9 mouse cellular contexts compared by ENCODE assay signal in genomic region chr7:98704276-98704675, GRCm38 (mm10). TPM values are rescaled to one million over a fixed set of nuclear protein-coding genes. Genes with fewer than 3 reads are reported as not detected.
DNase-seq lines count a peak whose midpoint lies in the region; ATAC-seq and TF ChIP-seq lines count a peak whose summit lies in the region.
"Had no signal": no experiment of that assay in that cellular context is flagged by ENCODE, and none has a peak within 500 bp of the region (broad histone marks: within the 10 kb centered on the region; RNA-seq: fewer than 3 reads in every experiment).

No protein-coding gene starts in this region.

- H3K36me3 ChIP-seq in embryonic facial prominence, embryonic 15.5 days = no peaks in the 10 kb centered on the region
- no peaks in the 10 kb centered on the region for H3K36me3 ChIP-seq in intestine, embryonic 16.5 days (ENCODE audit: control insufficient read depth, insufficient read depth, low read length)
- no peaks in the 10 kb centered on the region for H3K36me3 ChIP-seq in myocyte (ENCODE audit: control insufficient read depth, insufficient read depth)

- H3K9me3 ChIP-seq in embryonic facial prominence, embryonic 15.5 days (replicated peaks) = no peaks in the 10 kb centered on the region
- H3K9me3 ChIP-seq in intestine, embryonic 16.5 days (ENCODE audit: control insufficient read depth, low read length) = no peaks in the 10 kb centered on the region

- no peak for ATAC-seq in embryonic facial prominence, embryonic 15.5 days (ENCODE audit: insufficient number of reproducible peaks, low FRiP score, low TSS enrichment, low read depth)
- ATAC-seq in intestine, embryonic 16.5 days = no peak

- peak overlapping the region; percentile 76 for H3ac ChIP-seq in myocyte (ENCODE audit: control insufficient read depth, insufficient read length)

- no peak for TF ChIP-seq POLR2A in myocyte (IDR thresholded peaks at IDR 0.05; ENCODE audit: insufficient read length, low read depth)

- no peak for DNase-seq in layer of hippocampus, adult 2 months (ENCODE audit: low spot score in 2 of 2)
- no peak for DNase-seq in layer of hippocampus, adult 9-11 months
- DNase-seq in MN1 (ENCODE audit: low spot score) = no peak
- no peak for DNase-seq in embryo, embryonic 10.5 days (ENCODE audit: low spot score)
- no peak for DNase-seq in right cerebral cortex, adult 18-20 months
- DNase-seq: lung, postnatal 10 days had no signal

- WGBS in embryonic facial prominence, embryonic 15.5 days = 56% methylated on average over 5 of the region's 5 CpGs
- 59% methylated on average over 5 of the region's 5 CpGs for WGBS in intestine, embryonic 16.5 days

- peak overlapping the region; percentile 99 for H3K4me3 ChIP-seq in layer of hippocampus, adult 2 months
- H3K4me3 ChIP-seq in embryonic facial prominence, embryonic 15.5 days (replicated peaks) = peak overlapping the region; percentile 89
- H3K4me3 ChIP-seq in intestine, embryonic 16.5 days (ENCODE audit: low read length) = peak overlapping the region; percentile 98
- peak overlapping the region; percentile 67 for H3K4me3 ChIP-seq in myocyte

- H3K27me3 ChIP-seq in embryonic facial prominence, embryonic 15.5 days = no peaks in the 10 kb centered on the region
- no peaks in the 10 kb centered on the region for H3K27me3 ChIP-seq in intestine, embryonic 16.5 days (replicated peaks; ENCODE audit: control insufficient read depth, insufficient read depth, low read length)
- H3K27me3 ChIP-seq in myocyte (ENCODE audit: control insufficient read depth, insufficient read depth, insufficient read length) = no peaks in the 10 kb centered on the region

- TF ChIP-seq CTCF in layer of hippocampus, adult 2 months (conservative IDR thresholded peaks at IDR 0.05) = no peak

- 0 out of 2 replicates have a peak overlapping the region, but pooled peaks have one; percentile 94 for H3K27ac ChIP-seq in layer of hippocampus, adult 2 months
- no peak overlapping the region for H3K27ac ChIP-seq in embryonic facial prominence, embryonic 15.5 days (replicated peaks)
- H3K27ac ChIP-seq in intestine, embryonic 16.5 days (ENCODE audit: low read length) = no peak overlapping the region

- peaks cover 59% of the 10 kb centered on the region for H3K79me2 ChIP-seq in myocyte (ENCODE audit: control insufficient read depth, insufficient read depth)

- H3K4me1 ChIP-seq in embryonic facial prominence, embryonic 15.5 days = peaks cover 25% of the 10 kb centered on the region
- peaks cover 13% of the 10 kb centered on the region for H3K4me1 ChIP-seq in intestine, embryonic 16.5 days (ENCODE audit: control insufficient read depth, insufficient read depth, low read length)

- H3K9ac ChIP-seq in embryonic facial prominence, embryonic 15.5 days = no peak overlapping the region; the same call in 1 of the 2 replicates
- H3K9ac ChIP-seq in intestine, embryonic 16.5 days (ENCODE audit: low read depth, low read length) = peak overlapping the region; percentile 95

- H3K4me2 ChIP-seq in embryonic facial prominence, embryonic 15.5 days (replicated peaks) = peak overlapping the region; percentile 51
- H3K4me2 ChIP-seq in intestine, embryonic 16.5 days (ENCODE audit: low read depth, low read length) = peak overlapping the region; percentile 91
- peak overlapping the region; percentile 86 for H3K4me2 ChIP-seq in myocyte (ENCODE audit: low read depth)

TF ChIP-seq in myocyte, 11 proteins besides CTCF, POLR2A, EP300 and RAD21:
- no peak for TF ChIP-seq POLR2AphosphoS2 (IDR thresholded peaks at IDR 0.05; ENCODE audit: insufficient read length, low read depth)
- no peak for TF ChIP-seq MAX (IDR thresholded peaks at IDR 0.05; ENCODE audit: low read depth)
- TF ChIP-seq MYOG (IDR thresholded peaks at IDR 0.05; ENCODE audit: control insufficient read depth in 1 of 3, insufficient read depth in 1 of 3, insufficient read length in 2 of 3, low read depth in 2 of 3) = no peak
- TF ChIP-seq CEBPB (IDR thresholded peaks at IDR 0.05; ENCODE audit: insufficient read depth, poor library complexity, severe bottlenecking) = no peak
- no peak for TF ChIP-seq MYOD1 (IDR thresholded peaks at IDR 0.05; ENCODE audit: control insufficient read depth in 1 of 3, insufficient read length in 2 of 3, low read depth in 2 of 3)
- no peak for TF ChIP-seq SRF (IDR thresholded peaks at IDR 0.05; ENCODE audit: control insufficient read depth, insufficient read length, low read depth)
- no peak for TF ChIP-seq E2F4 (IDR thresholded peaks at IDR 0.05; ENCODE audit: insufficient read depth)
- TF ChIP-seq TCF12 (IDR thresholded peaks at IDR 0.05; ENCODE audit: insufficient read depth, poor library complexity, severe bottlenecking) = no peak
- TF ChIP-seq TCF3 (IDR thresholded peaks at IDR 0.05; ENCODE audit: insufficient read length, low read depth) = no peak
- TF ChIP-seq USF1 (IDR thresholded peaks at IDR 0.05; ENCODE audit: low read depth) = no peak
- TF ChIP-seq REST (IDR thresholded peaks at IDR 0.05; ENCODE audit: insufficient read depth, insufficient read length) = no peak

RNA-seq across cellular contexts. Expression of gene Thap12, which starts 1.4 kb away (rescaled TPM):
- total RNA-seq in layer of hippocampus, adult 2 months (2021) = 10 to 100 TPM; 73.2 to 79.5 TPM
- polyA plus RNA-seq in embryonic facial prominence, embryonic 15.5 days (2015; fragmentation: Nextera tagmentation; extraction: Ambion mirVana) = 55.3 and 56.1 TPM in 2 replicates
- polyA plus RNA-seq in intestine, embryonic 16.5 days (2015; fragmentation: Nextera tagmentation; extraction: Ambion mirVana) = 28.6 and 28.8 TPM in 2 replicates
- polyA plus RNA-seq in myocyte (2012; fragmentation: generic; extraction: Trizol) = 16.4 TPM

RNA-seq across cellular contexts. Expression of gene Emsy, which starts 47.7 kb away (rescaled TPM):
- total RNA-seq in layer of hippocampus, adult 2 months (2021) = 10 to 100 TPM; 69.9 to 82.7 TPM
- polyA plus RNA-seq in embryonic facial prominence, embryonic 15.5 days (2015; fragmentation: Nextera tagmentation; extraction: Ambion mirVana) = 25.8 and 26.7 TPM in 2 replicates
- polyA plus RNA-seq in intestine, embryonic 16.5 days (2015; fragmentation: Nextera tagmentation; extraction: Ambion mirVana) = 14.6 and 16.3 TPM in 2 replicates
- polyA plus RNA-seq in myocyte (2012; fragmentation: generic; extraction: Trizol) = 9.1 TPM
